Mouse (Mus musculus) T-helper 17 cell (primary cell): ENCODE measurements around the gene Prmt8.

Experiments used
- in situ Hi-C, 2 experiments: fragments of 300-600 bp; cut with MboI, MseI; formaldehyde crosslinking; loops; 1 replicate in 1 of 2; 2 replicates in 1 of 2; pipeline ENCODE4 v1.15.1; 2025; ENCODE audit warnings: high pct_unique_total_duplicates in 2 of 2

Prmt8 gene

GRCm38 (mm10) chr6:127663263-127663662 lies 106.0 kb downstream of the Prmt8 start:
- in situ Hi-C loops, result no loop called here

DNA sequence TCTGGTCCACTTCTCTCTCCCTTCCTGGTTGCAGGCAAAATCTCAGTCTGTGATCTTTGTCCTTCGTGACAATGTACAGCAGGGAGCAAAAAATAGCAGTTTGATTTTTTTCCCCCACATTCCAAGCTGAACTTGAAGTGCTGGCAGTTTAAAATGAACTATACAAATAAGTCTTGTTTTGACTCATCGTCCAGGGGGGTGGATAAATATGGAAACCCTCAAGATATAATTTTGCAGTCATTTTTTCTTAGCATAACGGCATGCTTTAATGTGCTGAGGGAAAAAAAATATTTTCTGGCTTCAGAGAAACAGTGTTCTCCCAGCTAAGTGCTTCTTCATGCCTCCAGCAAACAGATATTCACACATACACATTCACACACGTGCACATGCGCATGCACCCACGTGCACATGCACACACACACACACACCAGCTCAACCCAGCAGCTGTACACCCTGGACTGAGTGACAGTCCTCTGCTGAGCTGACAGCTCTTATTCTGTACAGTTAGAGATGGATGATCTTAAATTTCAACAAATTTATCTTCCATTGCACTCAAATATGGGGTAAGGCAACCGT lies 107.5 kb downstream of the Prmt8 start:
- in situ Hi-C loops, result no loop called here

GRCm38 (mm10) chr6:127659966-127660365 lies 109.3 kb downstream of the Prmt8 start:
- in situ Hi-C loops, result no loop called here

DNA sequence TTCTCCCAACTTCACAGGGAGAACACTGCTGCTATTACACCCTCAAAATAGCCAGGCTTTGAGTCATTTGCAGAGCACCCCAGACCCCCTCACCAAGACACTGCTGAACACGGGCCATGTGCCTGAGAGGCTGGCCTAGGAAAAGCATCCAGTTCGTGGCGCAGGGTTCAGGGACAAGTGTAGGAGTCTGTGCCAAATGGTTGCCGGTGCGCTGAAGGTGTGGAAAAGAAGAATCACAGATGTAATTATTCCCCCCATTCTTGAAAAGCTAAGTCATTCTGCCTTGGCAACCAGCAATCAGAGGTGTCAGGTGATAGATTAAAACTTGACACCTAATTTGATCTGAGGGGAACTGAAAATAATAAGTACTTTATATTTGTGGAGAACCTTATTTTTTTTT lies 109.8 kb downstream of the Prmt8 start:
- in situ Hi-C loops, result no loop called here

GRCm38 (mm10) chr6:127657152-127657551 lies 112.1 kb downstream of the Prmt8 start:
- in situ Hi-C loops, result no loop called here

DNA sequence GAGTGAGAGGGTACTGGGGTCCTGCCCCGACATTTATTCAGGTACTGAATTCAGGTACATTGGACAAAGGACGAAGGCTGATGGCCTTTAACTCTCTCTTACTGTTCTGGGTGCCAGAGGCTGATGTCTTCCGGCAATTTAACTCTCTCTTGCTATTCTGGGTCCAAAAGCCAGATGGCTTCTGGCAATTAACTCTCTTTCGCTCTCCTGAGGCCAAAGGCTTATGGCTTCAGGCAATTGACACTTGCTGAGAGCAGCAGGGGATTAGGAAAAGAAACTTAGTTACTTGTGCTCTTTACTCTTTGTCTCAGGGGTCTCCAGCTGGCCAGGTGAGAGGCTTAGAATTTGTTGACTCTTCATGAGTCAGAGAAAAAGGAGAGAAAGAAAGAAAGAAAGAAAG lies 113.3 kb downstream of the Prmt8 start:
- in situ Hi-C loops, result no loop called here

- in situ Hi-C loops, result no loop called here
Measured at GRCm38 (mm10) chr6:127641077-127641801, 128.0 kb downstream of the Prmt8 start.
